19 mouse cellular contexts compared by ENCODE assay signal in genomic region chr3:44797536-44797935, GRCm38 (mm10).
DNase-seq lines count a peak whose midpoint lies in the region; ATAC-seq lines count a peak whose summit lies in the region.
"Had no signal": no experiment of that assay in that cellular context is flagged by ENCODE, and none has a peak within 500 bp of the region (broad histone marks: within the 10 kb centered on the region; RNA-seq: fewer than 3 reads in every experiment).

No protein-coding gene starts in this region.

- H3K9ac ChIP-seq in midbrain, embryonic 11.5 days (ENCODE audit: low read length): no peak overlapping the region

- ATAC-seq in midbrain, embryonic 11.5 days (ENCODE audit: low FRiP score): no peak
- ATAC-seq: activated CD4-positive, CD25-positive, alpha-beta regulatory T cell, adult 4 months; CD4-positive, CD25-positive, alpha-beta regulatory T cell, adult 4 months; Patski had no signal

- no peaks in the 10 kb centered on the region for H3K36me3 ChIP-seq in heart, embryonic 10.5 days
- no peaks in the 10 kb centered on the region for H3K36me3 ChIP-seq in midbrain, embryonic 11.5 days (ENCODE audit: control insufficient read depth, insufficient read depth, low read length)
- no peaks in the 10 kb centered on the region for H3K36me3 ChIP-seq in midbrain, embryonic 10.5 days
- H3K36me3 ChIP-seq: G1E had no signal

- no peak overlapping the region for H3K4me2 ChIP-seq in midbrain, embryonic 11.5 days

- H3K27me3 ChIP-seq in heart, embryonic 10.5 days (ENCODE audit: insufficient read depth, poor library complexity, severe bottlenecking): no peaks in the 10 kb centered on the region
- H3K27me3 ChIP-seq in midbrain, embryonic 11.5 days (ENCODE audit: control insufficient read depth, insufficient read depth, low read length): no peaks in the 10 kb centered on the region
- no peaks in the 10 kb centered on the region for H3K27me3 ChIP-seq in midbrain, embryonic 10.5 days (ENCODE audit: low read depth, poor library complexity, severe bottlenecking)
- H3K27me3 ChIP-seq: CH12.LX, Patski had no signal

- H3K27ac ChIP-seq in heart, embryonic 10.5 days: no peak overlapping the region
- no peak overlapping the region for H3K27ac ChIP-seq in midbrain, embryonic 11.5 days (ENCODE audit: low read depth, low read length)
- no peak overlapping the region for H3K27ac ChIP-seq in midbrain, embryonic 10.5 days (replicated peaks)

- H3K4me3 ChIP-seq in heart, embryonic 10.5 days: no peak overlapping the region
- H3K4me3 ChIP-seq in midbrain, embryonic 11.5 days (ENCODE audit: low read depth, low read length): no peak overlapping the region
- no peak overlapping the region for H3K4me3 ChIP-seq in midbrain, embryonic 10.5 days

- 75% methylated on average over 1 of the region's 1 CpGs for WGBS in heart, embryonic 10.5 days
- 77% methylated on average over 1 of the region's 1 CpGs for WGBS in midbrain, embryonic 11.5 days
- 79% methylated on average over 1 of the region's 1 CpGs for WGBS in midbrain, embryonic 10.5 days

- peak; percentile 51 for DNase-seq in heart, adult 11 months
- DNase-seq in heart, embryonic 10.5 days (ENCODE audit: low spot score): no peak
- peak; percentile 81 for DNase-seq in midbrain, embryonic 11.5 days (ENCODE audit: low spot score, missing footprints)
- DNase-seq in midbrain, embryonic 10.5 days (ENCODE audit: low spot score): no peak
- DNase-seq: adrenal gland, adult 2 months; adrenal gland, adult 8-10 months; adrenal gland, postnatal 10 days; adrenal gland, postnatal 14 days; adrenal gland, postnatal 25 days; adrenal gland, postnatal 36 days; B cell, adult 2 months; cerebellum, adult 11 months; cerebellum, adult 11-12 months; cerebellum, adult 18-20 months had no signal

- no peaks in the 10 kb centered on the region for H3K4me1 ChIP-seq in heart, embryonic 10.5 days
- H3K4me1 ChIP-seq in midbrain, embryonic 11.5 days (ENCODE audit: control insufficient read depth, insufficient read depth, low read length): no peaks in the 10 kb centered on the region
- no peaks in the 10 kb centered on the region for H3K4me1 ChIP-seq in midbrain, embryonic 10.5 days

- no peaks in the 10 kb centered on the region for H3K9me3 ChIP-seq in heart, embryonic 10.5 days
- no peaks in the 10 kb centered on the region for H3K9me3 ChIP-seq in midbrain, embryonic 11.5 days (ENCODE audit: control insufficient read depth, low read length)
- H3K9me3 ChIP-seq in midbrain, embryonic 10.5 days (replicated peaks): no peaks in the 10 kb centered on the region
- H3K9me3 ChIP-seq: G1E had no signal

Comparison
In these comparisons a context has a peak if more than half of its experiments do, and no peak if none do; other contexts are left out.
1. DNase-seq: peak in heart, adult 11 months (single experiment) and midbrain, embryonic 11.5 days (single experiment); none in heart, embryonic 10.5 days (single experiment) and midbrain, embryonic 10.5 days (single experiment).